Mouse (Mus musculus) kidney, postnatal 25 days (tissue): ENCODE data around the gene Trim15.
A peak's percentile ranks its signal among the peaks of the same experiment; 100 is the strongest.
"Not testable (repeated sequence)": the region's sequence is repeated elsewhere in the genome, so short reads cannot be mapped to it uniquely, and the experiment has no call there.

Experiments used
- DNase-seq, 2 experiments: peaks; one replicate each; pipeline ENCODE4 v3.0.0; 2021; ENCODE audit warnings: mixed read lengths in 2 of 2

Gene Trim15

GRCm38 (mm10) chr17:36866719-36867527 is at the start of gene Trim15:
Gene Trim15 (minus strand): TSS chr17:36867210.
- DNase-seq, result peak; percentile 36 to 75

- peak; percentile 61 to 85 for DNase-seq
These were observed 48.1 kb upstream of the Trim15 start for GRCm38 (mm10) chr17:36915076-36915475.

- DNase-seq, result peak; percentile 83 to 93
These were observed 47.1 kb upstream of the Trim15 start for GRCm38 (mm10) chr17:36914108-36914507.

- no peak for DNase-seq
These were observed 45.0 kb upstream of the Trim15 start for GRCm38 (mm10) chr17:36912031-36912430.

GRCm38 (mm10) chr17:36909802-36910201 is 42.8 kb upstream of the Trim15 start:
- DNase-seq, result no peak

- no peak for DNase-seq
These were observed 41.2 kb upstream of the Trim15 start for GRCm38 (mm10) chr17:36908235-36908634.

GRCm38 (mm10) chr17:36903651-36904050 is 36.6 kb upstream of the Trim15 start:
- no peak for DNase-seq

- no peak for DNase-seq
These were observed 33.7 kb upstream of the Trim15 start for GRCm38 (mm10) chr17:36900691-36901090.

- no peak for DNase-seq
These were observed 33.0 kb upstream of the Trim15 start for GRCm38 (mm10) chr17:36900001-36900400.

GRCm38 (mm10) chr17:36899376-36899775 is 32.4 kb upstream of the Trim15 start:
- no peak for DNase-seq

- DNase-seq, result no peak
These were observed 30.7 kb upstream of the Trim15 start, which contains the start of gene Trim31 for GRCm38 (mm10) chr17:36897552-36898205. Gene Trim31 (plus strand): TSS chr17:36898118.

- DNase-seq, result no peak
These were observed 30.1 kb upstream of the Trim15 start for GRCm38 (mm10) chr17:36897065-36897464.

- peak in 1 of 2 experiments; percentile 74 for DNase-seq
These were observed 29.6 kb upstream of the Trim15 start for GRCm38 (mm10) chr17:36896583-36896982.

GRCm38 (mm10) chr17:36893387-36893786 is 26.4 kb upstream of the Trim15 start:
- DNase-seq, result no peak

GRCm38 (mm10) chr17:36892362-36892761 is 25.4 kb upstream of the Trim15 start:
- peak; percentile 44 to 59 for DNase-seq

GRCm38 (mm10) chr17:36891496-36891895 is 24.5 kb upstream of the Trim15 start:
- DNase-seq, result not testable (repeated sequence)

GRCm38 (mm10) chr17:36890073-36890903 is 23.3 kb upstream of the Trim15 start, which contains the start of gene Trim40:
Gene Trim40 (minus strand): TSS chr17:36890123.
- DNase-seq, result no peak

- no peak for DNase-seq
These were observed 18.3 kb upstream of the Trim15 start for GRCm38 (mm10) chr17:36885132-36885790.

GRCm38 (mm10) chr17:36883350-36883749 is 16.3 kb upstream of the Trim15 start:
- DNase-seq, result no peak

GRCm38 (mm10) chr17:36874636-36875035 is 7.6 kb upstream of the Trim15 start:
- DNase-seq, result no peak

- DNase-seq, result peak; percentile 28 to 57
These were observed 3.2 kb upstream of the Trim15 start for GRCm38 (mm10) chr17:36869955-36870810.
